Mouse (Mus musculus) 3T3-L1 (cell line): ENCODE data around the gene Syn3.
A peak's percentile ranks its signal among the peaks of the same experiment; 100 is the strongest.
"Not testable (repeated sequence)": the region's sequence is repeated elsewhere in the genome, so short reads cannot be mapped to it uniquely, and the experiment has no call there.

Experiments used
- DNase-seq: peaks from one replicate; pipeline ENCODE4 v3.0.0-alpha.2; 2015; ENCODE audit warnings: low read depth, low spot score

Gene Syn3

DNA sequence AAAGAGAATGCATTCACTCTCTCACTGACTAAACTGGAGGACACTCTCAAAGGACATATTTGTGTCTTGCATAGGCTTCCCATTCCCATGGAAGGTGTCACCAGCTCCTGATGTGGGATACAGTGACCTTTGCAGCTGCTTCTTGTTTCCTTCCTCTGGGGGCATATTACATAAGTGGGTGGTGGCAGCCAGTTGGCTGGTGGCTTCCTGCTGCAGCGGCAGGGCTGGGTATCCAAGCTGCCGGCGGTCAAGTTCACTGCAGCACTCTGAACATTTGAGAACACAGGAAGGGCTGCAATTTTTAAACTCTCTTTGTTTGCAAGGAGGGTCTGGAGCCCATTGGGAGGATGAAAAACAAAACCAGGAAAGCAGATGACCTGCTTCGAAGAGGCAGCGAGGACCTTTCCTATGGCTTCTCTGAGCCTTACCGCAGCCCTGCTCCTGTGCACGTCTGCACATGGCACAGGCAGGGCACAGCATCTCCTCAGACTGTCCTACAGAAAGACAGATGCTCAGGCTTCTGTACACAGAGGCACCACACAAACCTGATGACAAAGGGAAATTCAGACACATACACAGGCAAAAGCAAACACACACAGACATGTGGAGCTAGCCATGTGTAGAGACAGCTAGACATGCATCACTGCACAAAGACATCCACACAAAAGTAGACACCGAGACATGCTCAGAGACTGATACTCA lies 340.3 kb downstream of the Syn3 start:
- no peak for DNase-seq

DNA sequence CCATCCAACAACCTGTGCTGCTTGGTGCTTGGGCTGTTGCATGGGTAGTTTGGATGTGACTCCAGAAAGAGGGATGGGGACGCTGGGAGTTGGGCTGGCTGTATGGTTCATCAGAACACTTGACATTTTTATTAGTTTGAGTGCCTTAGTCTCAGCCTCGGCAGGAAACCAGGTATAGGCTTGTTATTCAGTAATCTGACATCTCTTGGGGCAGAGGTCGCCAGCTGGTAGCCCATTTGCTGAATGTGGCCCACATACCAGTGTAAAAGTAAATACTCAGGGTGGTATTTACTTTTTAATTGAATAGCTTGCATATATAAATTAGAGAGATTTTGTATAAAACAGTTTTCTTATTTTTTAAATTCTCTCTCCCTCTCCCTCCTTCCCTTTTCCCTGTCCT lies 343.4 kb downstream of the Syn3 start:
- DNase-seq: no peak

DNA sequence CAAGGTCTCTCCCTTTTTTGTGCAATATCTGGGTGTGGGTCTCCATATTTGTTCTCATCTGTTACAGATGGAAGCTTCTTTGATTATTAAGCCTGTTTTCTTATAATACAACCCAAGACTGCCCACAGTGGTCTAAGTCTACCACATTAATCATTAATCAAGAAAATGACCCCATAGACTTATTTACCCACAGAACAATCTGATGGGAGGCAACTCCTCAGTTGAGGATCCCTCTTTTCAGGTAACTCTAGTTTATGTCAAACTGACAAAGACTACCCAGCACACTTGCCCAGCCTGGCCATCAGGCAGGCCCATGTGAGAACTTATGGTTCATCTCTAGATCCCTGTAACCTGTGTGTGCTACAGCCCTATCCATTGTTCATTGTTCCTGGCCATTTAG lies 345.5 kb downstream of the Syn3 start:
- DNase-seq: no peak

DNA sequence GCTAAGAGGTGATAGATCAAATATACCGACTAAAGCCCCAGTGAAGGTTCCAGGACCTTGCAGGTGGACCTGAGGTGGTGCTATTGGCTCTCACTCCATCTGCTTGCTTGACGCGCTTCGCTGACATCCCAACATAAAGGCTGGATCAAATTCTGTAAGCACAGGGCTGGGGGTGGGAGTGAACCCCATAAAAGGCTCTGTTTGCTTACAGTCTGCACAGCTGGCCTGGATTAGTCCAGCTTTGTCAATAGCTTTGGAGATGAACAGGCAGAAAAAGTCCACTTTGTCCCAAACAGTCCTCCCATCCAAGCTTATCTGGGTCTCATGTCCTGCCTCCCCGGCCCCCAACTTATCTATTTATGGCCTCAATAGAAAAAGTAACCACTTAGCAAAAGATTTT lies 347.3 kb downstream of the Syn3 start:
- DNase-seq: no peak

DNA sequence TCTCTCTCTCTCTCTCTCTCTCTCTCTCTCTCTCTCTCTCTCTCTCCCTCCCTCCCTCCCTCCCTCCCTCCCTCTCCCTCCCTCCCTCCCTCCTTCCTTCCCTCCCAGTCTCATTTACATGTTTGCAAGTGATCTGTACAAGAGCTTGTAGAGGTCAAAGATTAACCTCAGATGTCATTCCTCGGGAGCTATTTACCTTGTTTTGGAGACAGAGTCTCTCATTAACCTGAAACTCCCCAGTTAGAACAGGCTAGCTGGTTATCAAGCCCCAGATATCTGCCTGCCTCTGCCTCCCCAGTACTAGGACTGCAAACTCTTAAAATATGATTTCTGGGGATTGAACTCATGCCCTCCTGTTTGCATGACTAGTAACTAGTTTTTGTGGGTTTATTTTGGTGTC lies 348.6 kb downstream of the Syn3 start:
- DNase-seq: no peak

DNA sequence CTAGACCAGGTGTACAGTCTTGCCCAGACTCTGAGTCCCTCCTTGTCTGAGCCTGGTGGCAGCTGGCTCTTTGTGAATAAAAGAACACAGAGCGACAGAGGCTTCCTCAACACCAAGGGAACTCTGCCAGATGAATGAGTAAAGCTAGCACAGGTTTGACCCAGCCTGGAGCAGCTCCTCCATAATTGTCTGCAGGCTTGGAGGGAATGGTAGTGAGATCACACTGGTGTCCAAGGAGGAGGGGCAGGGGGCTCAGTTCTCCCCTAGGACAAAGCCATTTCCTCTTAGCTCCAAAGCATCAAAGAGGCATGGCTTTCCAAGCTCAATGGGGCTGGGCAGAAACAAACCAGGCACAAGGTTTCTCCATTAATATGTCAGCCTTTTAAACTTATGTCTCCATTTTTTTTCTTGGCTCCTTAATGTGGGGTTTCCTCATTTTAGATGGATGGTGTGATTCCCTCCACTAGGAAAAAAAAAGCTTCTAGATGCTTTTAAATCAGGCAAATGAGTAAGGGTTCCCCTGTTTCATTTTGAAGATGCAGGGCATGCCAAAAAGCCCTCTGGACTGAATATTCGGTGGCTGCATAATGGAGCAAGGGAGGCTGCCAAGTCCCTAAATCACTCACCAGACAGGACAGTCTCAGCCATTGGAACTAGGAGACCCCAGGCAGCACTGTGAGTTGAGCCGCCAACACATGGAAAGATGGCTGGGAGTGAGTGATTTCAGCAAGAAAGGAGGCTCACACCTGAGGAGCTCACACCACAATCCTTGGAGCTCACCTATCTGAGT lies 349.5 kb downstream of the Syn3 start:
- DNase-seq: peak; percentile 60

DNA sequence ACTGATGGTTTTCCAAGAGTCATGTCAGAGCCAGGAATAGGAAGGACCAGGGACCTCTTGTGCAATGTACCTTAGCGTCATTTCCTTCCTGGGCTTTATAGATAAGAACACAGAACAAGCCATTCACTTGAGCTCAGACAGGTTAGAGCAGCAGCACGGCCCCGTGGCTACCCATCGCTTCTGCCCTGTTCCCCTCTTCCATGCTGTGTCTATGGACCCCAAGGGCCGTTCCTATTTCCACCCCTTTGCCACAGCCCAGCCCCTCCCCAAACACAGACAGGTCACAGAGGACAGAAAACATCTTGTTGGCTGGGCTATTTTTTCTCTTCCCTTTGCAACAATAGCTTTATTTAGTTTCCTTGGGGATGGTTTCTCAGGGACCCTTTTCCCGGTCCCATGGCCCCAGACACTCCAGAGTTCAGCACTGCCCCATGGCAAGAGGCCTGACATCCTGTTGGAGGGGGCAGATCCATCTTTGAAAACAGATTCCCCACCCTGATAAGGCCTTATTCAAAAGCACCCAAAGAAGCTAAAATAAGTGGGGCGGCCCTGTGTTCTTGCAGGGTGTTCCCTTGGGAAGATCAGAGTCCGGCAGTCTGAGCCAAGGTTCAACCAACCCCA lies 359.5 kb downstream of the Syn3 start:
- no peak for DNase-seq

DNA sequence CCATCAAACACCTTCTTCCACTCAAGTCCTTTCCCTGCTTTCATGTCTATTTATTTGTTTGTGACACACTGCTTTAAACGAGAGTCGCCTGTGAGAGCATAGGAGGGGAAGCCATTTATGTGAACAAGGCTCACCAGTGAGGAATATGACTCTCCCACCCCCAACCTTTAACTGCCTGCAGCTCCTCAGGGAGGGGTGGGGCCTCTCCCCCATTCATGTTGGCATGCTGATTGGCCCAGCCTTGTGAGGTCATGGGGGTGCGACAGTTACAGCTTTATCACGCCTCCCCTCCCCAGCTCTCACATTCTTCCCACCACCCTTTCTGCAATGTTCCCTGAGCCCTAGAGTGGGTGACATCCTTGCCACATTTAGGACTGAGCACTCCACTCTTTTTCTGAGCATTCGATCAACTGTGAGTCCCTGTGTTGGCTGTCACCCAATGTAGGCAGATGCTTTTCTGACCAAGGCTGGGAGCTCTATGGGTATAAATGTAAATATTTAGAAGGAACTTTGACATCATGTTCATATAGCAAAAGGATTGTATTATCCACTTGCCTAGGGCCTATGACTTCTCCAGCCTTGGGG lies 361.0 kb downstream of the Syn3 start:
- DNase-seq: no peak

DNA sequence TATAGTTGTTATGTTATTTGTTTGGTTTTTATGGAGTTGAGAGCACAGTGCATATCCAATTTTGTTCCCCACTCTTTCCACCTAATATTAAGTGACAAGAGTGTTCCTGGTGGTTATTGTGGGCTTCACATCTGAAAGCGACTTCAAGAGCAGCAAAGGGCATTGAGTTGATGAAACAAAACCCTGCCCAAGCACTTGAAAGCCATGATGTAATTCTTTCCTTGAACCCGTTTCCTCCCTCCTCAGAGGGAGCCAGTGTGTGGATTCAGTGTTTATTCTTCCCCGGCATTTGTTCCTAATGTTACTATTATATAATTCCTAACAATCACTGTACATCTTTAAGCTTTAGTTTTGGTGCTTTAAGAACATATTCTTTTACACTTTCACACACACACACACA lies 361.6 kb downstream of the Syn3 start:
- DNase-seq: no peak

DNA sequence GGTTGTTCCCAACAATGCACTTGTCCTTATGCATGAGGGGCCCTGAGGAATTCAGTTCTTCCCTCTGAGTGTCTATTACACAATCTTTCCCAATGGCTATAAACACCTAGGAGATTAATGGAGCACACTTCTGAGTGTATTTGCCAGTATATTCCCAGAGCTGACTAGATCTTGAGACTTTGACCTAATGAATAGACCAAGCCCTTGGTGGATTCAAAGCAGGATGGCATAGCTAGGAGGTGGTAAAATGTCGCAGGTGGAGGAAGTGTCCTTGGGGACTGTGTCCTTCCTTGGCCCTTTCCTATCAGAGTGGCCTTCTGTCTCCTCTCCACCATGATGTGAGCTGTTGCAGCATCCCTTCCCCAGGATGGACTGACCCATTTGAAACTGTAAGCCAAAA lies 362.4 kb downstream of the Syn3 start:
- DNase-seq: no peak

DNA sequence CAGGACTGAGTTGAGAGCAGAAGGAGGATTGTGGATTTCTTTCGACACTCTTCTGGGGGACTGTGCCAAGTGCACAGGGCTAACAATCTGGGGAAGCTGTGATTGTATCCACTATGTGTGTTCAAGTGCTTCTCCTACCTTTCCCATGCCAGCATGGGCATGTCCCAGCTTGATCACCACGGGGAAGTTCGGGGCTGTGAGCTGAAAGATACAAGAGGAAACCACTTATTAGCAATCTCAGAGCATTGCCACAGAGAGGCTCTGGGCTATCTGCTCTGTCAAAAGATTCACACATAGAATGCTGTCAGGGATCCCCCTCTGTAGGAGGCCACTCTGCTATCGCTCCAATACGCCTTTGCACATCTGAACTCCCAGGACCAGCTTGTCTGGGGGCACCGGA lies 363.8 kb downstream of the Syn3 start:
- DNase-seq: no peak

DNA sequence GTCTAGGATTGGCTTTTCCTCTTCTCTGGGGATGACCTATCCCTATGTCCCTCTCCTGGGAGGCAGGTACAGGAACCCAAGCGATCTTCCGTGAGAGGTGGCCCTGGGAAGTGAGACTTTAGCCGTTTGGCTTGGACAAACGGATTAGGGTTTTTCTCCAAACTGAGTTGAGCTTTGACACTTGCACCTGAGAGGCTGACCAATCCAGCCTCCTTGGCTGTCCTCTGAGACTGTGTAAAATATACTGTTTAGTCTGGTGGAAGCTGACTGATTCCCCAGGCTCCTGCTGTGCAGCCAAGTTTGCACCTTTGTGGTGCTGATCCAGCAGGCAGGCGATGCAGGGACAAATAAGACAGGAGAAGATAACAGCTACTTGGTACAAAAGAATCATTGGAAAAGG lies 364.4 kb downstream of the Syn3 start:
- DNase-seq: no peak

DNA sequence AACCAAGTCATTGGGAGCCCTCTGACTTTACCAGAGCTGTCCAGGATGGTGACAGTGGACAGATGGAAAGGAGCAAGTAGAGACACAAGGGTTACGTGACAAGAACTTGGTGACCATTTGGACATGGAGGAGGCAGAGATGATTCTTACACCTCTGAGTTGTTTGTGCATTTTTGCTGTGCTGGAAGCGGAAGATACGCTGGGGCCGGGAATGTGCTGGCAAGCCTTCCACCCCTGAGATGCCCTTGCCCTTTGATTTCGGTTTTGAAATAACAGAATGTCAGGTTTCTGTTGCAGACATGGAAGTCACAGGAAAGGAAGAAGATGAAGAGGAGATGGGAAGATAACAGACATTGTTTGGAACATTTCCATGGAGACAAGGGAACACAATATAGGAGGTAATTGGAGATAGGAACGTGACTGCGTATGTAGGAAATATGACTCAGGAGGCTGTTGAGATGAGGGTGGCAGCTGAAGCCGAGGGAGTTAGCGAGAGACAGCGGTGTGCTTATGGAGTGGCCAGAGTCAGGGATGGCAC lies 366.2 kb downstream of the Syn3 start:
- DNase-seq: no peak

DNA sequence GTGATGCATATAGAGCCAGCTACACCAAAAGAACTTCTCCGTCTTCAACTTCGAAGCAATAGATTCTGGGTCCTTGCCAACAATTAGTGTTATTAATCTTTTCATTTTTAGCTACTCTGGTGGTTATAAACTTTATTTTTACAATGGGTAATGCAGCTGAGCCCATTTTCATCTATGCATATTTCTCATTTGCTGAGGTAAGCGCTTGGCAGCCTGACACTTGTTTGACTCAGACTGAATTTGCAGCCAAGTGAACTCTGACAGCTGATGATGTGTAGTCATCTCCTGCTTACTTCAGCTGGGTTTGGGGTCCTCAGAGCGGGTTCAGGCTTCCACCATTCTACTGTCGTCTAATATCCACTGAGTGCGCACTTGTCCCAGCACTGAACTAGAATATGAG lies 369.6 kb downstream of the Syn3 start:
- DNase-seq: peak; percentile 71

DNA sequence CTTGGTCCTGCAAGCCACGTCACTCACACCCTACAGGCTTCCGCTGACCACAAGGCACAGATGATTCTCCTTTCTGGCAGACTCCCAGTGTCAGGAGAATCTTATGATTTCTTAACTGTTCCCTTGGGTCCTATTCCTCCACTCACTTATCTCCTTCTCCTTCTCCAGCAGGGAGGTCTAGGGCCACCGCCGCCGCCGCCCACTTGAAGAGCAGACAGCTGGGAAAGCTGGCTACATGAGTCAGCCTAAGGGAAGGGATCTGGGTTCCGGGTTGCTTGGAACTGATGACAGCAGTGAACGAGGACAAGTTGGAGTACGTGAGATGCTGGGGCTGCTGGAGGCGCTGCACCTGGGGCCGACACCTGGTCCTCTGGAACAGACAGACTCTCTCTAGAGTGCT lies 372.2 kb downstream of the Syn3 start:
- DNase-seq: peak; percentile 96

DNA sequence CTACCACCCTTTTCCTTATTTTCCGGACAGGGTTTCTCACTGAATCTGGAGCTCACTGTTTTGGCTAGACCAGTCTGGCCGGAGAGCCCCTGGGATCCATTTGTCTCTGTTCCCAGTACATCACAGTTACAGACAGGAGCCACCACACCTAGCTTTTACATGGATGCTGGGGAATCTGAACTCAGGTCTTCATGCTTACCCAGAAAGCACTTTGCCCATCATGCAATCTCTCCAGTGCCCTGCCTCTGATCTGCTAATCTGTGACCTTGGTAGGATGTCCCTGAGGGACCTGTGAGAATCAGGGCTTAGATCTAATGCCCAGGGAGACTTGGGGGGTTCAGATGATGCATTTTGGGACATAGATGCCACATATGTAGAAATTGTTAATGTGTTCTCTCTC lies 373.3 kb downstream of the Syn3 start:
- no peak for DNase-seq

DNA sequence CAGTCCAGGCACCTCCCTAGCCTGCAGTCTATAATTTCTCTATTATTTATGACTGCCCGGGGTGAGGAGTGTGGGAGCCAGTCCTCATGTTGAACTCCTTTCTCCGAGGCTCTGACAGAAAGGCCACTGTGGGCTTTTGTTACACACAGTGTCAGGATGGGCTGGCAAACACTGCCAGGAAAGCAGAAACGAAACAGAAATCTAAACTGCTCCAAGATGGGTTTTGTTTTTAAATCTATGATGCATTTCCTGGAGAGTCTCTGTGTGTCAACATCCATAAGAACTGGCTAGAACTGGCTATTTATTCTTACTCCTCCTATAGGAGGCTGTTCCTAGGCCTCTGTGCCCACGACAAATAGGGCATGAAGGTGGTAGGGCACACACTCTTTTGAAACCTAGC lies 374.6 kb downstream of the Syn3 start:
- DNase-seq: no peak

DNA sequence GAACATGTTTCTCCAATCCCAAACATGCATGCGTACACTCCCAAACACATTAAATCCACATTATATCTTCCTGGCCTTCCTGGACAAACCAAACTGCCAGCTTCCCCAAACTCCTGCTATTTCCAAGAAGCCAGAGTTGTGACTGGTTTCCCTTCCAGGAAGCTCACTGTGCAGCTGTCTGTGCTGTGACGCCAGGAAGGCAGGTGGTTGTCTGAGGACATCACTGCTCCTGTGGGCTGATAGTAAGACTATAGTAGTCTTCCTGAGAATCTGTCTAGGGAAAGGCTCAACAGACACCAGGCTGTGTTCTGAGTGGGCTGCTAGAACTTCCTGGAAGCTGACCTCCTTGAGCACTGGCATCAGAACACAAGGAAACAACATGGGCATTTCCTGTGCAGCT lies 375.5 kb downstream of the Syn3 start:
- no peak for DNase-seq

DNA sequence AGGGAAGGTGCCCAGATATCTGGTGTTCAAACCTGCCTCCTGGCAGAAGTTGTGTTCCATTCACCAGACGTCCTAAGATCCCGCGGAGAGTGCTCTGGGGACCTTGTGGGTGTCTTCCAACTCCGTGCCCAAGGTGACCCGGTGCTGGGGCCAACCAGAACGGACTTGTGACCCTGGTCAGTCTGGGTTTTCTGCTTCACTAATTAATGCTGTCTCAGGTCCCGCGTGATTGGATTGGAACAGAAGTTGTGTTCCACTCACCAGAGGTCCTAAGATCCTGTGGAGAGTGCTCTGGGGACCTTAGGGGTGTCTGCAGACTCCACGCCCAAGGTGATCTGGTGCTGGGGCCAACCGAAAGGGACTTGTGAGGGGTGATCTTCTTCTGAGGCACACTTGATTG lies 376.2 kb downstream of the Syn3 start:
- not testable (repeated sequence) for DNase-seq

DNA sequence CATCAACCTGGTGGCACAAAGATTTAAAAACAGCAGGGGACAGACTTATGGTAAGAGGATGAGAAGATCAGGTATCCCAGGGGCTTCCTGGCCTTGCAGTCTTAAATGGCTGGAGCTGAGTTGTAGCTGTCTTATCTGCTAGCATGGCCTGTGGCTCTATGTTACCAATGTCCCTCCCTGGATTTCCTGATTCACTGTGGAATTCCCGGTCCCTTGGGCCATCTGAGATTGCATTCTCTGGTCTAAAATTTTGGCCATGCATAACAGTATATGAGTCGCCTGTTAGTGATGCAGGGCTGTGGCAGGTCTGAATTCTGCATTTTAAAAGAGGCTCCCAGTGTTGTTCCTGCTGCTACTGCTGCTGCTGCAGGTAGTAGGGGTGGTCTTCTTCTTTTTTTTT lies 382.4 kb downstream of the Syn3 start:
- DNase-seq: peak; percentile 82

DNA sequence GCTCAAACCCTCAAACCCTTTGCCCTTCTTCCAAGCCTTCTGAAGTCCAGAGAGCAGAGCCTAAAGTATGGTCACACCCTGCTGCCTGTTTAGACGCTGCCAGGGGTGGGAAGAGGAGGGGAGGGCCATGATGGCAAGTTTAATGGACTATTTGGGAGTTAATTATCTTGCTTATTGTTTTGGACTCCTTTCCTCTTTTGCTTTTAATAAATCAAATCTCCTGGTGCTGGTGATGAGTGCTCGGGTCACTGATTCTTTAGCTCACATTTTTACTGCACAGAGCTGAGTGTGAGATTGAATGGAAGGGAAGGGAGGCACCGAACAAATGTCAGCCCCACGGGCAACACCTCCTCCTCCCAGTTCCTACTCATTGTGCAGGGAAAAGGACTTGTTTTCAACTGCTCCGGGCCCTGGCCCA lies 384.3 kb downstream of the Syn3 start:
- DNase-seq: no peak

DNA sequence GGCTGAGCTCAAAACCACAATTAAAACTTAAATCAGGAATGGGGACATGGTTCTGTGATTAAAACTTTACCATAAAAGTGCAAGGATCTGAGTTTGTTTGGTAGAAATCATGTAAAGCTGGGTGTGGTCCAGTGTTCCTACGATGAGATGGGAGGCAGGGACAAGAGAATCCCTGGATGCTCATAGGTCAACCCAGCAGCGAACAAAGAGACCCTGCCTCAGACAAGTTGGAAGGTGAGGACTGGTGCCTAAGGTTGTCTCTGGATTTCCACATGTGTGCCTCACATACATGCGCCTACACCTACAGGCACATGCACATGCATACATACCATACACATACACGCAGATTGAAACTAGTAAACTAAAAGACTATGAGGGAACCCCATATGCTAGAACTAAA lies 389.9 kb downstream of the Syn3 start:
- no peak for DNase-seq
